Mouse (Mus musculus) heart, embryonic 15.5 days (tissue): ENCODE data around the gene Diras2. TPM values are rescaled to one million over a fixed set of nuclear protein-coding genes. Genes with fewer than 3 reads are reported as not detected.

Experiments
- ATAC-seq: fragments of 200-750 bp; cut with Nextera tagmentation; replicated peaks from 2 replicates; pipeline ENCODE4 v1.8.0; 2017; ENCODE audit warnings: low read depth, moderate TSS enrichment; ENCODE audit not compliant: insufficient number of reproducible peaks, insufficient read depth, low FRiP score
- H3K27ac ChIP-seq: fragments of 300-500 bp; sonication (generic); 2 replicates; pipeline ENCODE4 v1.5.1; 2015; ENCODE audit warnings: mild to moderate bottlenecking, inconsistent platforms
- H3K27me3 ChIP-seq: fragments of 300-500 bp; sonication (generic); 2 replicates; pipeline ENCODE4 v1.6.1; 2015; ENCODE audit warnings: inconsistent platforms
- H3K36me3 ChIP-seq: fragments of 300-500 bp; sonication (generic); 2 replicates; pipeline ENCODE4 v1.6.1; 2015; ENCODE audit warnings: mild to moderate bottlenecking, inconsistent platforms
- H3K4me1 ChIP-seq: fragments of 300-500 bp; sonication (generic); replicated peaks from 2 replicates; pipeline ENCODE4 v1.6.1; 2015; ENCODE audit warnings: inconsistent platforms
- H3K4me2 ChIP-seq: fragments of 300-500 bp; sonication (generic); 2 replicates; pipeline ENCODE4 v1.6.1; 2015; ENCODE audit warnings: inconsistent platforms, mild to moderate bottlenecking, moderate library complexity
- H3K4me3 ChIP-seq: fragments of 300-500 bp; sonication (generic); 2 replicates; pipeline ENCODE4 v1.5.1; 2015; ENCODE audit warnings: mild to moderate bottlenecking, inconsistent platforms
- H3K9ac ChIP-seq: fragments of 300-500 bp; sonication (generic); 2 replicates; pipeline ENCODE4 v1.6.1; 2015; ENCODE audit warnings: mild to moderate bottlenecking, inconsistent platforms
- H3K9me3 ChIP-seq: fragments of 300-500 bp; sonication (generic); replicated peaks from 2 replicates; pipeline ENCODE4 v1.6.1; 2016; ENCODE audit warnings: inconsistent platforms
- WGBS: fragments of 180-500 bp; shearing (Covaris S2); methylation state at CpG from one replicate; pipeline ENCODE4 v1.1.7; 2015; ENCODE audit warnings: mixed read lengths; 5-methylcytosine and 5-hydroxymethylcytosine counted together
- polyA plus RNA-seq: library from polyadenylated mRNA; unstranded; fragments of >200 nt; fragmentation: Nextera tagmentation; extraction: Ambion mirVana; gene quantifications from 2 replicates; pipeline ENCODE4 v1.2.1, GENCODE M21; 2015

The Diras2 gene
- polyA plus RNA-seq, 1 experiment from 2014 or later = 0.33 TPM

DNA sequence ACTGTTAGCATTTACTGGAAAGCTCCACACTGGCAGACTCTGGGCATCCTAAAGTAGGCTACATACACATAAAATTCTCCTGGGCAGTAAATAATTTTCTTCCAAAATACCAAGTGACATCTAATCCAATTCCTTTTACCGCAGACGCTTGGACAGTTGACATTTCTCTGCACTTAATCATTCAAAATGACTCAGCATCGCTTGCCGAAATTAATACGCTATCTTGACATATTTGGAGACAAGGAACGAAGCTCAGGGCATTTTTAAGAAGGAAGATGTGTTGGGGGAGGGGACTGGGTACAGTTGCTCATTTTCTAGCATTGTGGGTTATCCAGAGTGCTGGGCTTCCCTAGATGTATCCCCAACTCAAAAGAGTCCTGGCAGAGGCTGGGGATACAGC is 15.2 kb upstream of the Diras2 start:
- no peak for ATAC-seq
- Histone ChIP-seq H3K9ac (no peak overlapping the region), H3K4me2 (no peak overlapping the region), H3K27me3 (no peaks in the 10 kb centered on the region), H3K36me3 (no peaks in the 10 kb centered on the region), H3K27ac (no peak overlapping the region), H3K9me3 (no peaks in the 10 kb centered on the region), H3K4me3 (no peak overlapping the region), H3K4me1 (no peaks in the 10 kb centered on the region)
- WGBS = 70% methylated on average over 6 of the region's 6 CpGs

DNA sequence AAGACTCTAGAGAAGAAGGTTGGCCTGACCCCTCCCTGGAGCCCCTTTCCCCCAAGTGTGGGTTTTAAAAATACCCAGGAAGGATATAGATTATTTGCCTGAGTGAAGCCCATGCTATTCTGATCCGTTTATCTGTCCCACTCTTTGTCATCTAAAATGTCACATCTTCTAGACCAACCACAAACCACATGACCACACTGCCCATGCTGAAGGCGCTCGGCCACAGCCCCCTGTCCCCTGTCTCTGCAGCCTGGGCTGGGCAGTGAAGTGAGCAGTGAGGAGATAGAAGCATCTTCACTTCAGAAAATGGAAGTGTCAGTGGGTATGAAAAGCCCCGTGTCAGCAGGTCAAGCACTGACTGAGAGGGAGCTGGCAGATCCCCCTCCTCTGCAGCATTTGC is 11.6 kb upstream of the Diras2 start:
- H3K27ac ChIP-seq = no peak overlapping the region
- H3K4me2 ChIP-seq = no peak overlapping the region
- no peak for ATAC-seq
- H3K27me3 ChIP-seq = no peaks in the 10 kb centered on the region
- no peaks in the 10 kb centered on the region for H3K9me3 ChIP-seq
- WGBS = 57% methylated on average over 4 of the region's 4 CpGs
- H3K4me1 ChIP-seq = no peaks in the 10 kb centered on the region
- H3K36me3 ChIP-seq = no peaks in the 10 kb centered on the region
- H3K4me3 ChIP-seq = no peak overlapping the region
- no peak overlapping the region for H3K9ac ChIP-seq

DNA sequence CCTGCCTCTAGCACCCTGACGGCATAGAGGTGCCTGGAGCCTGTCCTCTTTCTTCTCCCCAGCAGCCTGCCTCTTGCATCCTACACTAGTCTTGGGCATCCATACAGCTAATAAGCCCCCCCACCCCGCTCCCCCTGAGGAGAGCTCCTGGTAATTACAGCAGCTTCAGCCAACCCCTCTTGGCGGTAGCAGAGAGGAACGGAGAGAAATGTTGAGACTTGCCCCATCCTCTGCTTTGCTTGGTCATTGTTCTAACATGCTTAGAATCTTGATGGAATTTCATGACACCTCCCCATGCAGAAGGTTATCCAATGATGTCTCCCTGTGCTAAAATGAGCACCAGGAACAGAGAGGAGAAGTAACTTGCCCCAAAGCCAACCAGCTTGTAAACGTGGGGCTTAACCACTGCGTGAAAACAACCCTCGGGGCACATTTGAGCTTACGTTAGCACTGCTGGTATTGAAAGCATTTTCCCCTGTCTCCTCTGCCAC is 11.0 kb upstream of the Diras2 start:
- H3K4me3 ChIP-seq = no peak overlapping the region
- H3K9me3 ChIP-seq = no peaks in the 10 kb centered on the region
- H3K36me3 ChIP-seq = no peaks in the 10 kb centered on the region
- H3K27ac ChIP-seq = no peak overlapping the region
- no peaks in the 10 kb centered on the region for H3K4me1 ChIP-seq
- ATAC-seq = no peak
- no peaks in the 10 kb centered on the region for H3K27me3 ChIP-seq
- no peak overlapping the region for H3K4me2 ChIP-seq
- H3K9ac ChIP-seq = no peak overlapping the region
- 66% methylated on average over 8 of the region's 8 CpGs for WGBS

DNA sequence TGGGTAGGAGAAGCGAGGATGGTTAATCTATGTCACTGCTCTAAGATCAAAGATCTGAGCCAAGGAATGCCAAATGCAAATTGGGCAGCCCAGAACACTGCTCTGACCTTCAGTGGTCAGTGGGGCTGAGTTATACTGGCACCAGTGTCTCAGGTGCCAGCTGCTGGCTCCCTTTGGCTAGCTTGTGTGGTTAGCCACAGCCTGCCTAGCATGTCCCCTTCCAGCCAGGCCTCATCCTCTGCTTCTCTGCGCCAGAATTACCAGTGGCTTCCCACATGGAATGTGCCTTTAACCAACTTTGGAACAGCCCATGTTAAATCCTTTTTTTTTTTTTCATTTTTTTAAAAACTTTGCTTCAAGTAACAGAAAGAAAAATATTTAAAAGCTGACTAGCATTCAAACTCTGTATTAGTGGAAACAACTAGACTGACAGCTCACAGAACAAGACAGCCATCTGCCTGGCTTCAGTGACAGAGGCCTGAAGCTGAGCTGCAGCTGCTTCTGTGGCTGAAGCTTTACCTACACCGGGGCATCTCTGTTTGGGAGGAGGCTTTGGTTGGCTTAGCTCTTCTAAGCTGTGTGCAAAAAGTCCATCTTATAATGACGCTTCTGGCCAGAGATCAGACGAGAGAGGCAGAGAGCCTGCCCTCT is 10.4 kb upstream of the Diras2 start:
- no peaks in the 10 kb centered on the region for H3K36me3 ChIP-seq
- no peaks in the 10 kb centered on the region for H3K27me3 ChIP-seq
- H3K9ac ChIP-seq = no peak overlapping the region
- H3K27ac ChIP-seq = no peak overlapping the region
- H3K4me2 ChIP-seq = no peak overlapping the region
- H3K9me3 ChIP-seq = no peaks in the 10 kb centered on the region
- no peak overlapping the region for H3K4me3 ChIP-seq
- no peaks in the 10 kb centered on the region for H3K4me1 ChIP-seq
- WGBS = 58% methylated on average over 5 of the region's 5 CpGs
- no peak for ATAC-seq

DNA sequence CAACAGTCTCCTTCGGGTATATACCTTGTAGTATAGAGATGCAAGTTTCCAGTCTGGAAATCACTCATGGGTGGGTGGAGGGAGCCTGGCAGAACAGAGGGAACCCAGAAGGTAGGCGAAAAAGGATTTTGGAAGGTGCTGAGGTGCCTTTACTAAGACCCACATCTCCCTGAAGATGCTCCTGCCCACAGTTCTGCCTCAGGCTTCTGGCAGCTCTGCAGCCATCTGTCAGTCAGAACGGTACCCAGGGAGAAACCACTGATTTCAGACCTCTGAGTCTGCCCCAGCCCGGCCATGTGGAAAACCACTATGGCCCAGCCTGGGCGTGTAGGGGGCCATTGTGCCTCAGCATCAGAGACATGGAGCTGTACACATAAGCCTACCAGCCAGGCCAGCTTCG is 8.4 kb upstream of the Diras2 start:
- no peak overlapping the region for H3K4me2 ChIP-seq
- H3K36me3 ChIP-seq = no peaks in the 10 kb centered on the region
- no peak overlapping the region for H3K27ac ChIP-seq
- no peaks in the 10 kb centered on the region for H3K27me3 ChIP-seq
- no peak overlapping the region for H3K4me3 ChIP-seq
- H3K9ac ChIP-seq = no peak overlapping the region
- ATAC-seq = no peak
- H3K4me1 ChIP-seq = no peaks in the 10 kb centered on the region; the same call in 1 of the 2 replicates
- WGBS = 75% methylated on average over 6 of the region's 6 CpGs
- no peaks in the 10 kb centered on the region for H3K9me3 ChIP-seq

DNA sequence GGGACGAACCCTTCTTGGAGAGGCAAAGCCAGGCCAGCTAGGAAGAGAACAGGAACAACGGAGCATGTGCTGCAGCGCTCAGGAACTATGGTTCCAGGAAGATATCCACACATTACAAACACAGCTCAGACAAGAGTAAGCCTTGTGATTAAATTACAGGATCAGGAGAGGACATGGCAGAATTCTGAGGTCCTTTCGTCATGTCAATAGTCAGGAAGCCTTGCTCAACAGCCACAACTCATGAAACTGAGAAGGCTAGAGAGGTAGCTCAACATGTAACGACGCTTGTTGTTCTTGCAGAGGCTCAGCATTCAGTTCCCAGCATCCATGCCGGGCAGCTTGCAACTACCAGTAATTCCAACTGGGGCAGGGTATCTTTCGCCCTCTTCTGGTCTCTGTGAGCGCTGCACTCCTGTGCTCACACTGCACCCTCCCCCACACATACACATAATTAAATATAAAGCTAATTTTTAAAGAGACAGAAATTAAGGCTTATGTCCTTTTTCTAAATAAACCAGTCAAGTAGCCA is 7.6 kb upstream of the Diras2 start:
- no peaks in the 10 kb centered on the region for H3K9me3 ChIP-seq
- H3K4me3 ChIP-seq = no peak overlapping the region
- WGBS = 84% methylated on average over 9 of the region's 9 CpGs
- no peak overlapping the region for H3K9ac ChIP-seq
- H3K36me3 ChIP-seq = no peaks in the 10 kb centered on the region
- no peaks in the 10 kb centered on the region for H3K27me3 ChIP-seq
- no peak overlapping the region for H3K27ac ChIP-seq
- no peak for ATAC-seq
- no peak overlapping the region for H3K4me2 ChIP-seq
- H3K4me1 ChIP-seq = no peaks in the 10 kb centered on the region; the same call in 1 of the 2 replicates

DNA sequence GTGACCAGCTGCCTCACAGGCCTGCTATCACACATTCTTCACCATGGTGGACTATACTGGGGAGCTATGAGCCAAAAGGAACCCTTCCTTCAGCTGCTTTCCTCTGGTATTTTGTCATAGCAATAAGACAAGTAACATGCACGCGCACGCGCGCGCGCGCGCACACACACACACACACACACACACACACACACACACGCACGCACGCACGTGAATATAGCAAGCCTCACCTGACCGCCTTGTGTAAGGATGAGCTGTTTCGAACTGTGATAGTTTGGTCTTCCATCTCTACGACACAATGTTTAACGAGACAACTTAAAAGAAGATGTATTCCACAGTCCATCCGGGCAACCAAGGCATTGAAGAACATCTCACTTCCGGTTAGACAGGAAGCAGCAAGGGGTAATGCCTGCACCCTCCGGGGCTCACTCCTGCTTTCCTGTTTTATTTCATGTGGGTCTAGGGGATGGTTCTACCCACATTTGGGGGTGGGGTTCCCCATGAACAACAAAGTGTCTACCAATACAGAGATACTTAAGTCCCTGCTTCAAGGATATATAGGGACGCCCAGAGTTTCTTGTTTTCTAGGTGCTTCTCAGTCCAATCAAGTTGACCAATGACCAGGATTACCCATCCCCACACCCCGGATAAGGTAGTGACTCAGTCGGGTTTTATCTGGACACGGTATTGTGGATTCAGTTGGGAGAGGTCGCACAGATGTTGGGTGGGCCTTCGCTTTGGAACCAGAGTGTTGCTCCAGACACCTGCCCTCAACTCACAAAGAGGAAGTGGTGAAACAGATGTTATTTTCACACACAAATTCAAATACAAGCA is 6.9 kb upstream of the Diras2 start:
- no peak overlapping the region for H3K27ac ChIP-seq
- ATAC-seq = no peak
- H3K4me2 ChIP-seq = no peak overlapping the region

DNA sequence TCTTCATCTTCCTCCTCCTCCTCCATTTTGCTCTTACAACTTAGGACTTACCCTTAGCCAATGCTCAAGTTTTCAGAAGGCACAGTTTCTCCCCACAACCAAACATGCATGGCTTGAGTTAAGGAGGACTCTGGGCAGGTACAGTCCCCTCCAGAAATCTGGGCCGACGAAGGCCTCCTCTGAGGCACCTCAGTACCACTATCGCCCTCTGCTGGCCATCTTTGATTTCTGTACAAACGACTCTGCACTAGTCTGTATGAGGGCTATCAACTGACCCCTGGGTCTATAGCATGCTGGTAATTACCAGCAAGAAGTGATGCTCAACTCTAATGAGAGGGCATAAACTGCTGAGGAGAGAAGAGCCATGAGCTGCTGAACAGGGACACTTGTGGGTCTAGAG is 4.5 kb upstream of the Diras2 start:
- Histone ChIP-seq H3K27me3 (no peaks in the 10 kb centered on the region), H3K27ac (no peak overlapping the region), H3K9me3 (no peaks in the 10 kb centered on the region), H3K4me3 (no peak overlapping the region), H3K9ac (no peak overlapping the region), H3K4me1 (peaks cover under 1% of the 10 kb centered on the region), H3K36me3 (no peaks in the 10 kb centered on the region), H3K4me2 (no peak overlapping the region)
- 10% methylated on average over 4 of the region's 4 CpGs for WGBS
- ATAC-seq = no peak

More for the DNA sequence above, 6.9 kb upstream of the Diras2 start:
- Histone ChIP-seq H3K36me3 (no peaks in the 10 kb centered on the region), H3K9ac (no peak overlapping the region), H3K4me3 (no peak overlapping the region), H3K9me3 (no peaks in the 10 kb centered on the region), H3K4me1 (no peaks in the 10 kb centered on the region; the same call in 1 of the 2 replicates), H3K27me3 (no peaks in the 10 kb centered on the region)
- WGBS = 92% methylated on average over 26 of the region's 26 CpGs

DNA sequence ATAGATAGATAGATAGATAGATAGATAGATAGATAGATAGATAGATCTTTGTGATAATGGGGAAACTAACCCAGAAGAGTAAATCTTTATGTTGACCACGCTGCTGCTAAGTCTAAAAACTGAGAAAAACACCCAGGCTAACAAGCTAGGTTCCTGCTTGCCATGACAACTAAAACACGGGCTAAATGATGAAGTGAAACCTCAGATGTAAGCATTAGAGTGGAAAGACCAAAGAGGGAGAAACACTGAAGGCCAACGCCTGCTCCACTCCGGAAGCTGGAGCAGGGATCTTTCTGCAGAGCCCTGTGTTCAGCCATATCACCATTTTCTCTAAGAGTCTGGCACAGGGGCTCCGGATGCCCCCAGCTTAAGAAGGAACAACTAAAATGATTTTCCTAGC is 2.6 kb upstream of the Diras2 start:
- H3K9ac ChIP-seq = no peak overlapping the region

DNA sequence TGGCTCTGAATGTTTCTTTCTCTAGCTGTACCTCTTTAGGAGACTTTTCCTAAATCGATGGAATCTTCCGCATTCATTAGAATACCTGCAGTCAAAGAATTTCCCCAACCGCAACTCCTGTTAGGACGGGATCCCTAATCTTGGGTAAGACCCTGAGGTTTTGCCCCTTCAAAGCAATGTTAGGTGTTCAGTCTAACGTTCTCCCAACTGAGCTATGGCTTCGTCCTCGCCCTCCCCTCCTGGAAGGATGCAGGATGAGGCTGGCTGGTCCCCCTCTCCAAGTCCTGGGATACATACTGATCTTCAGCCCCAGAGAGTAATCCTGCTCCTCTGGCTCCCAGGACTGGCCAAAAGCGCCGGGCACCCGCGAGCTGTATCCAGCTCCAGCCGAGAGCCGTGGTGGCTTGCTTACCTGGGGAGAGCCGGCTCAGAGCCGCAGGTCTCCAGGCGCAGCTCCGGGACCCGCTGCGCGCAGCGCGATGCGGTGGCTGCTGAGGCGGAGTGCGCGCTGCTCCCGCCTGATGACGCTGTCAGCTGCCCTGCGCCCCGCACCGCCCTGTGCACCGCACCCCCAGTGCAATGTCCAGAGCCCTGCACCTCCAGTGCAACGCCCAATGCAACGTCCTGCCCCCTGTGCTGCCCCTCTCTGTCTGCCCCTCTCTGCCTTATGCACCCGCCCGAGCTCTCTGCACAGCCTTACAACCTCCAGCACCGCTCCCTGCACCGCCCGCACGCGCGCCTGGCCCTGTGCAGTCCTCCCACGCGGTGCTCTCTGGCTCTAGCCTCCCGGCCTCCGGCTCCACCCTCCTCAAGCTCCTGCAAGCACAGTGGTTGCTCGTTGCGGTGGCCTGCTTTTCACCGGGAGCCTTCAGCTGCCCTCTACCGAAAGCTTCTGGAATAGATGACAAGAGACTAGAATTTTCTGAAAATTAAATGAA is 802 bp downstream of the Diras2 start:
- WGBS = 3% methylated on average over 50 of the region's 50 CpGs
- no peaks in the 10 kb centered on the region for H3K9me3 ChIP-seq
- H3K27me3 ChIP-seq = peaks cover 18% of the 10 kb centered on the region
- H3K36me3 ChIP-seq = no peaks in the 10 kb centered on the region
- peaks cover 11% of the 10 kb centered on the region for H3K4me1 ChIP-seq
- no peak overlapping the region for H3K27ac ChIP-seq
- H3K4me2 ChIP-seq = peak overlapping the region; percentile 98
- peak overlapping the region; percentile 57 for H3K9ac ChIP-seq
- peak; percentile 91 for ATAC-seq
- peak overlapping the region; percentile 58 for H3K4me3 ChIP-seq

More for the DNA sequence above, 2.6 kb upstream of the Diras2 start:
- Histone ChIP-seq H3K9me3 (no peaks in the 10 kb centered on the region), H3K27ac (no peak overlapping the region), H3K36me3 (no peaks in the 10 kb centered on the region), H3K27me3 (peaks cover 18% of the 10 kb centered on the region), H3K4me2 (no peak overlapping the region), H3K4me3 (no peak overlapping the region), H3K4me1 (peaks cover 11% of the 10 kb centered on the region)
- 79% methylated on average over 5 of the region's 5 CpGs for WGBS
- no peak for ATAC-seq
